Mouse (Mus musculus): ENCODE results near the gene Gm48551. TPM values are rescaled to one million over a fixed set of nuclear protein-coding genes. Genes with fewer than 3 reads are reported as not detected.

Gene Gm48551
- polyA plus RNA-seq, 1 experiment, result 6.9 TPM

GRCm38 (mm10) chr10:81379809-81380378, 4.4 kb upstream of the Gm48551 start:
- DNase-seq (ENCODE audit: extremely low spot score in 1 of 2, low spot score in 1 of 2), result no peak

- no peak for DNase-seq (ENCODE audit: extremely low spot score in 1 of 2, low spot score in 1 of 2)
These were observed 2.2 kb upstream of the Gm48551 start for GRCm38 (mm10) chr10:81382039-81382438.

- no peak for DNase-seq (ENCODE audit: extremely low spot score in 1 of 2, low spot score in 1 of 2)
These were observed 328 bp downstream of the Gm48551 start for GRCm38 (mm10) chr10:81384605-81384982.

GRCm38 (mm10) chr10:81385603-81386306, 1.5 kb downstream of the Gm48551 start:
- DNase-seq (ENCODE audit: extremely low spot score in 1 of 2, low spot score in 1 of 2), result no peak

GRCm38 (mm10) chr10:81387716-81388115, 3.5 kb downstream of the Gm48551 start:
- no peak for DNase-seq (ENCODE audit: extremely low spot score in 1 of 2, low spot score in 1 of 2)

- no peak for DNase-seq (ENCODE audit: extremely low spot score in 1 of 2, low spot score in 1 of 2)
These were observed 4.3 kb downstream of the Gm48551 start, which contains the start of gene Gm48552 for GRCm38 (mm10) chr10:81388505-81389055. Gene Gm48552, plus strand, starts transcription at chr10:81389005.

GRCm38 (mm10) chr10:81389373-81389772, 5.1 kb downstream of the Gm48551 start:
- no peak for DNase-seq (ENCODE audit: extremely low spot score in 1 of 2, low spot score in 1 of 2)

GRCm38 (mm10) chr10:81389801-81390677, 5.8 kb downstream of the Gm48551 start:
- DNase-seq (ENCODE audit: extremely low spot score in 1 of 2, low spot score in 1 of 2), result peak in 1 of 2 experiments; percentile 83

GRCm38 (mm10) chr10:81390678-81390965, 6.4 kb downstream of the Gm48551 start:
- DNase-seq (ENCODE audit: extremely low spot score in 1 of 2, low spot score in 1 of 2), result no peak

GRCm38 (mm10) chr10:81392270-81392669, 8.0 kb downstream of the Gm48551 start:
- no peak for DNase-seq (ENCODE audit: extremely low spot score in 1 of 2, low spot score in 1 of 2)

GRCm38 (mm10) chr10:81392781-81393185, 8.5 kb downstream of the Gm48551 start, which contains the start of gene Smim24:
Gene Smim24, plus strand, starts transcription at chr10:81393051.
- DNase-seq (ENCODE audit: extremely low spot score in 1 of 2, low spot score in 1 of 2), result no peak

- no peak for DNase-seq (ENCODE audit: extremely low spot score in 1 of 2, low spot score in 1 of 2)
These were observed 9.3 kb downstream of the Gm48551 start for GRCm38 (mm10) chr10:81393456-81394063.

GRCm38 (mm10) chr10:81395127-81395526, 10.9 kb downstream of the Gm48551 start:
- peak in 1 of 2 experiments; percentile 75 for DNase-seq (ENCODE audit: extremely low spot score in 1 of 2, low spot score in 1 of 2)

GRCm38 (mm10) chr10:81395865-81396264, 11.6 kb downstream of the Gm48551 start:
- DNase-seq (ENCODE audit: extremely low spot score in 1 of 2, low spot score in 1 of 2), result no peak

GRCm38 (mm10) chr10:81396749-81397148, 12.5 kb downstream of the Gm48551 start:
- DNase-seq (ENCODE audit: extremely low spot score in 1 of 2, low spot score in 1 of 2), result no peak

- no peak for DNase-seq (ENCODE audit: extremely low spot score in 1 of 2, low spot score in 1 of 2)
These were observed 15.0 kb downstream of the Gm48551 start for GRCm38 (mm10) chr10:81399296-81399695.

GRCm38 (mm10) chr10:81399798-81400308, 15.6 kb downstream of the Gm48551 start:
- DNase-seq (ENCODE audit: extremely low spot score in 1 of 2, low spot score in 1 of 2), result no peak

GRCm38 (mm10) chr10:81400371-81401204, 16.3 kb downstream of the Gm48551 start:
- DNase-seq (ENCODE audit: extremely low spot score in 1 of 2, low spot score in 1 of 2), result no peak

- DNase-seq (ENCODE audit: extremely low spot score in 1 of 2, low spot score in 1 of 2), result peak in 1 of 2 experiments; percentile 38
These were observed 16.9 kb downstream of the Gm48551 start for GRCm38 (mm10) chr10:81401205-81401520.
